Mouse (Mus musculus) cortical plate, adult 2 months (tissue): Measurements from ENCODE around the gene 1600012H06Rik.
"Not testable (repeated sequence)": the region's sequence is repeated elsewhere in the genome, so short reads cannot be mapped to it uniquely, and the experiment has no call there.

ENCODE experiments used
- CTCF ChIP-seq: fragments of 200-500 bp; IDR thresholded peaks from 2 replicates; pipeline ENCODE4 v1.5.1; 2011; ENCODE audit warnings: mild to moderate bottlenecking, control low read depth, low read length; ENCODE audit not compliant: insufficient read depth; ENCODE audit errors: extremely low read depth
- POLR2A ChIP-seq: fragments of 200-500 bp; IDR thresholded peaks from 2 replicates; pipeline ENCODE4 v1.6.1; 2011; ENCODE audit warnings: mild to moderate bottlenecking, low read length, control low read depth; ENCODE audit not compliant: insufficient read depth; ENCODE audit errors: extremely low read depth

- not testable (repeated sequence) for TF ChIP-seq POLR2A, CTCF
Measured at GRCm38 (mm10) chr17:14990116-14990702, 47.2 kb downstream of the 1600012H06Rik start.
